Mouse (Mus musculus): Measurements from ENCODE around the gene Gkn3. TPM values are rescaled to one million over a fixed set of nuclear protein-coding genes. Genes with fewer than 3 reads are reported as not detected.

Gene Gkn3
- total RNA-seq, 2 experiments from 2014 or later, result 0.74 to 0.99 TPM

GRCm38 (mm10) chr6:87369223-87369622 lies 19.5 kb downstream of the Gkn3 start:
- no peak for DNase-seq (ENCODE audit: low spot score in 2 of 2)

GRCm38 (mm10) chr6:87354441-87354840 lies 34.3 kb downstream of the Gkn3 start:
- DNase-seq (ENCODE audit: low spot score in 2 of 2), result no peak

GRCm38 (mm10) chr6:87350829-87351228 lies 37.9 kb downstream of the Gkn3 start, which contains the start of gene Gkn1:
Gene Gkn1, minus strand, starts transcription at chr6:87350942.
- no peak for DNase-seq (ENCODE audit: low spot score in 2 of 2)

GRCm38 (mm10) chr6:87335935-87336295 lies 52.8 kb downstream of the Gkn3 start:
- DNase-seq (ENCODE audit: low spot score in 2 of 2), result no peak

- peak; percentile 40 to 57 for DNase-seq (ENCODE audit: low spot score in 2 of 2)
These were observed 53.4 kb downstream of the Gkn3 start, which contains the start of gene Antxr1 for GRCm38 (mm10) chr6:87335091-87335934. Gene Antxr1, minus strand, starts transcription at chr6:87335821.

- no peak for DNase-seq (ENCODE audit: low spot score in 2 of 2)
These were observed 54.2 kb downstream of the Gkn3 start for GRCm38 (mm10) chr6:87334361-87335090.

Other genes with a start within 250 kb of the Gkn3 start
- 10 to 100 TPM in 1 of 2 experiments, 1 to 10 TPM in 1; 9.4 to 20.1 TPM for gene Antxr1, start 53.1 kb downstream of the Gkn3 start, total RNA-seq (2021)
- gene Gkn1, start 38.0 kb downstream of the Gkn3 start, total RNA-seq (2021), result not detected
- not detected for gene Gkn2, start 15.6 kb downstream of the Gkn3 start, total RNA-seq (2021)
- gene Bmp10, start 40.1 kb upstream of the Gkn3 start, total RNA-seq (2021), result not detected
- 1 to 10 TPM; 2.9 to 5.0 TPM for gene Arhgap25, start 144.3 kb upstream of the Gkn3 start, total RNA-seq (2021)
- under 1 TPM; 0.13 to 0.64 TPM for gene Prokr1, start 201.8 kb upstream of the Gkn3 start, total RNA-seq (2021)